Mouse (Mus musculus) thymus, postnatal 0 days (tissue): ENCODE results near the gene Zkscan7. TPM values are rescaled to one million over a fixed set of nuclear protein-coding genes. Genes with fewer than 3 reads are reported as not detected.

Experiments
- DNase-seq: peaks from one replicate; pipeline ENCODE4 v3.0.0-alpha.2; 2015; ENCODE audit warnings: low spot score
- polyA plus RNA-seq: library from polyadenylated mRNA; unstranded; fragments of >200 nt; fragmentation: Nextera tagmentation; extraction: Ambion mirVana; gene quantifications from 2 replicates; pipeline ENCODE4 v1.2.1, GENCODE M21; 2015

The Zkscan7 gene
- polyA plus RNA-seq, 1 experiment from 2014 or later, result 1.8 TPM

DNA sequence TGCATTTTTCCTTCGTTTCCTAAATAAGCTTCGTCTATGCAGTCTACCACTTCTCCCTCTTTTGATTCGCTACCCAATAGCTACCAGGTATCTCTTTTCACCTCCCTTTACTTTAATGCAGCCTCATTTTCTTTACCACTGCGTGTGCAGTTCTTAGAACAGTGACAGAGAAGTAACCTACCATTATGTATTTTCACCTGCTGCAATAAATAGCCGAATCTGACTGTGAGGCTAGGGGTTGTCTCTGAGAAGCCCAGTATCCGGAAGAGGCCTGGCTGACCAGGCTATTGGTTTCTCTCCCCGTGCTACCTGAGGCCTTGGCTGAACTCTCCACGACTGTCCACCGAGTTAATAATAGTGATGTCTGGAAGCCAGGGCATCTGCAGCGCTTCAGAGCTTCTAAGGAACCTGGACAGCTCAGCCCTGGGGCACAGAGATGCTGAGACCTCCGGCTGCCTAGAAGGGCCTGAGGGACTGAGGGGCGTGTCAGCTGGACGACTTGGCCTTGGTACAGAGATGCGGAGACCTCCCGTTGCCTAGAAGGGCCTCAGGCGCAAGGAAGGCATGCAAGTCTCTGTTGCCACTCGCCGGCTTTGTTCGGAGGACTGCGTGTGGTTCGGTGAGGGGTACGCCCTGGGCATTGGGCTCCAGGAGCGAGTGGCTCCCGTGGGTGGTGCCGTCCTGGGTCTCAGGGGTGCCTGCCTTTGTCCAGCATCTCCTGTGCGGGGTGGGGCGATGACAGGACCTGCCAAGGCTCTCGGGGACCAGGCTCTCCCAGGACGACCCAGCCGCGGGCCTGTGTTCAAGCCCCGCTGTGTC is 17.4 kb downstream of the Zkscan7 start:
- no peak for DNase-seq

GRCm38 (mm10) chr9:122922436-122922835 is 37.0 kb downstream of the Zkscan7 start:
- no peak for DNase-seq

- DNase-seq, result no peak
Observed at GRCm38 (mm10) chr9:122922936-122923381, 37.5 kb downstream of the Zkscan7 start, which contains the start of gene Zfp105. Gene Zfp105 (plus strand): TSS chr9:122923072.

DNA sequence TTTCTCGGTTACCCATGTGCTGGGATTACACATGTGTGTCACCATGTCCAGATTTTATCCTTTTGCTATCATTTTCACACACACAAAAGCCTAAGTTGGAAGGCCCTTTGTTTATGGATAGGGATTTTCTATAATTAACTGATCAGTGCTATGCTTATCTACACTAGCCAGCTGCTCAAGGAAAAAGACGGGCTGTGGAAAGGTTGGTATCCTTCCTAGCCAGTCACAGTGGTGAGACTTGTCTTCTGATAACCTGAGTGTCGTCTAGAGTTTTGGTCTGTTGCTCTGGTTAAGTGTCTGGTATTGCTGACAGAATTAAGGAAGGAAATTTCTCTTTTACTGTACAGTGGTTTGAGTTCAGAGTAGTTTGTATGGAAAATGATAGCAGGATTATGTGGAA is 43.4 kb downstream of the Zkscan7 start:
- DNase-seq, result no peak

Other genes with a start within 250 kb of the Zkscan7 start
- 0.09 TPM in 1 of 2 replicates, not detected in the other for gene Topaz1, start 138.3 kb upstream of the Zkscan7 start, polyA plus RNA-seq
- gene Tcaim, start 80.1 kb upstream of the Zkscan7 start, polyA plus RNA-seq, result 6.2 and 7.4 TPM in 2 replicates
- 0.30 TPM in 1 of 2 replicates, not detected in the other for gene Gm35549, start 41.6 kb upstream of the Zkscan7 start, polyA plus RNA-seq
- 32.5 and 36.0 TPM in 2 replicates for gene Zfp445, start 19.7 kb upstream of the Zkscan7 start, polyA plus RNA-seq
- gene Zfp105, start 37.4 kb downstream of the Zkscan7 start, polyA plus RNA-seq, result 2.6 and 2.7 TPM in 2 replicates
- gene 1110059G10Rik, start 65.3 kb downstream of the Zkscan7 start, polyA plus RNA-seq, result 42.4 and 47.5 TPM in 2 replicates
- gene Kif15, start 65.4 kb downstream of the Zkscan7 start, polyA plus RNA-seq, result 50.9 and 62.8 TPM in 2 replicates
- gene Tmem42, start 135.6 kb downstream of the Zkscan7 start, polyA plus RNA-seq, result 21.4 and 24.5 TPM in 2 replicates
- gene Tgm4, start 149.0 kb downstream of the Zkscan7 start, polyA plus RNA-seq, result 0.20 and 0.23 TPM in 2 replicates
- 48.6 and 49.2 TPM in 2 replicates for gene Zdhhc3, start 227.5 kb downstream of the Zkscan7 start, polyA plus RNA-seq
- gene Exosc7, start 227.5 kb downstream of the Zkscan7 start, polyA plus RNA-seq, result 112 and 121 TPM in 2 replicates